Mouse (Mus musculus) G1E (cell line): Measurements from ENCODE around the gene Eng.

Experiments used
- CTCF ChIP-seq: IDR thresholded peaks from 2 replicates; pipeline ENCODE4 v1.5.1; 2012; ENCODE audit warnings: low read depth, low read length, inconsistent platforms, mixed read lengths
- GATA2 ChIP-seq: IDR thresholded peaks from 2 replicates; pipeline ENCODE4 v1.6.1; 2012; ENCODE audit warnings: low read depth, low read length, inconsistent platforms, borderline replicate concordance

DNA sequence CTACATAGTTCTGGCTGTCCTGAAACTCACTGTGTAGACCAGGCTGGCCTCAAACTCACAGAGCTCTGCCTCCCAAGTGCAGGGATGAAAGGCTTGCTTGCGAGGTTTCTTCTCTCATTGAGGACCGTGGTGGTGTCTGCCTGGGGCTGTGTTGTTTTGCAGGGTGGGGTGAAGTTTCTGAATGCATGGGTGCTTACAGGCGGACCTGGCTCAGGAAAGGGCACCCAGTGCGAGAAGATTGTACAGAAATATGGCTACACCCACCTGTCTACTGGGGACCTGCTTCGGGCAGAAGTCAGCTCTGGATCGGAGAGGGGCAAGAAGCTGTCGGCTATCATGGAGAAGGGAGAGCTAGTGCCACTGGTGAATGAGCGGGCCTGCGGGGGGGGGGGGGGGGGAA lies 16.4 kb upstream of the Eng start:
- TF ChIP-seq CTCF (no peak), GATA2 (no peak)
